Mouse (Mus musculus) stomach, embryonic 16.5 days (tissue): ENCODE results near the gene P2ry12. TPM values are rescaled to one million over a fixed set of nuclear protein-coding genes. Genes with fewer than 3 reads are reported as not detected.

Experiments
- ATAC-seq: fragments of 200-750 bp; cut with Nextera tagmentation; 2 replicates; pipeline ENCODE4 v1.8.0; 2017; ENCODE audit warnings: moderate number of reproducible peaks, moderate TSS enrichment; ENCODE audit not compliant: insufficient read depth, low FRiP score
- H3K27ac ChIP-seq: fragments of 300-500 bp; sonication (generic); 2 replicates; pipeline ENCODE4 v1.5.1; 2014; ENCODE audit warnings: low read length
- H3K27me3 ChIP-seq: fragments of 300-500 bp; sonication (generic); 2 replicates; pipeline ENCODE4 v1.6.1; 2014; ENCODE audit warnings: low read length, control low read depth, mixed read lengths; ENCODE audit not compliant: control insufficient read depth, insufficient read depth
- H3K36me3 ChIP-seq: fragments of 300-500 bp; sonication (generic); 2 replicates; pipeline ENCODE4 v1.6.1; 2014; ENCODE audit warnings: low read length; ENCODE audit not compliant: control insufficient read depth, insufficient read depth
- H3K4me1 ChIP-seq: fragments of 300-500 bp; sonication (generic); 2 replicates; pipeline ENCODE4 v1.6.1; 2014; ENCODE audit warnings: low read length, control low read depth, mixed read lengths; ENCODE audit not compliant: control insufficient read depth, insufficient read depth
- H3K4me2 ChIP-seq: fragments of 300-500 bp; sonication (generic); 2 replicates; pipeline ENCODE4 v1.6.1; 2014; ENCODE audit warnings: low read depth, low read length, mixed read lengths
- H3K4me3 ChIP-seq: fragments of 300-500 bp; sonication (generic); replicated peaks from 2 replicates; pipeline ENCODE4 v1.5.1; 2014; ENCODE audit warnings: mild to moderate bottlenecking, low read length
- H3K9ac ChIP-seq: fragments of 300-500 bp; sonication (generic); 2 replicates; pipeline ENCODE4 v1.6.1; 2014; ENCODE audit warnings: low read length
- H3K9me3 ChIP-seq: fragments of 300-500 bp; sonication (generic); replicated peaks from 2 replicates; pipeline ENCODE4 v1.6.1; 2016; ENCODE audit warnings: low read length, control low read depth; ENCODE audit not compliant: control insufficient read depth
- WGBS: fragments of 180-500 bp; shearing (Covaris S2); extraction: QIAGEN DNeasy Blood & Tissue Kit; methylation state at CpG from one replicate; pipeline ENCODE4 v1.1.7; 2014; 5-methylcytosine and 5-hydroxymethylcytosine counted together
- polyA plus RNA-seq: library from polyadenylated mRNA; unstranded; fragments of >200 nt; fragmentation: Nextera tagmentation; extraction: Ambion mirVana; gene quantifications from 2 replicates; pipeline ENCODE4 v1.2.1, GENCODE M21; 2015

The P2ry12 gene
- polyA plus RNA-seq, 1 experiment from 2014 or later, result 3.1 TPM

DNA sequence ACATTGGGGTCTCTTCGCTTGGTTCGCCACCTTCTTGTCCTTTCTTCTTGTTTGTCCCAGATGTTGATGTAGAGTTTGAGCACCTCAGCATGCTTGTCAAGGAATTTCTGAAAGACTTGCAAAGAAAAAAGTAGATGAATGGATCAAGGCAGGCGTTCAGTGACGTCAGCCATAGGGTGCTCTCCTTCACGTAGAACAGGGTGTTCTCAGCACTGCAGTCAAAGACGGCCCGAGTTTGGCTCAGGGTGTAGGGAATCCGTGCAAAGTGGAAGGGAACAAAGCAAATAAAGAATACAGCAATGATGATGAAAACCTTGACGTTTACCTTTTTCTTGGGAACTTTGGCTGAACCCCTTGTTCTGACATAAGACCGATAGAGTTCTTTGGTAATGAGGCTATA, 45.5 kb downstream of the P2ry12 start:
- Histone ChIP-seq H3K9ac (no peak overlapping the region), H3K9me3 (no peaks in the 10 kb centered on the region), H3K36me3 (no peaks in the 10 kb centered on the region), H3K27me3 (no peaks in the 10 kb centered on the region), H3K4me3 (no peak overlapping the region), H3K4me1 (no peaks in the 10 kb centered on the region), H3K4me2 (no peak overlapping the region), H3K27ac (no peak overlapping the region)
- 82% methylated on average over 10 of the region's 10 CpGs for WGBS
- ATAC-seq, result no peak

DNA sequence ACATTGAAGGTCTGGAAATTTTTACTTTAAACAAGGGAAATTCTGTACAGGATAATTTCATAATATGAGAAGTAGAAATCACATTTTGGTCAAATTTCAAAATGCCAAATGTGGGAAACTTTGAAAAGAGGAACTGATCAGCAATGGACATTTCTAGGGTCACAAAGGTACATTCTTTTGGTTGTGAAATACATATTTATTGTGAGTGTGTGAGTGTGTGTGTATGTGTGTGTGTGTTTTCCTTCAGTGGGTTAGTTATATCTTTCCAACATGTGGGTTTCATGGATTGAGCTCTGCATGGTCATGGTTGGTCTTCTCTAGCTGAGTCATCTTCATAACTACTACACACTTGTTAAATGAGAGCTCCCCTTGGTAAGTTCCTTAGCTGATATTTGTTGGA, 50.3 kb downstream of the P2ry12 start:
- Histone ChIP-seq H3K27me3 (no peaks in the 10 kb centered on the region), H3K4me2 (no peak overlapping the region)

DNA sequence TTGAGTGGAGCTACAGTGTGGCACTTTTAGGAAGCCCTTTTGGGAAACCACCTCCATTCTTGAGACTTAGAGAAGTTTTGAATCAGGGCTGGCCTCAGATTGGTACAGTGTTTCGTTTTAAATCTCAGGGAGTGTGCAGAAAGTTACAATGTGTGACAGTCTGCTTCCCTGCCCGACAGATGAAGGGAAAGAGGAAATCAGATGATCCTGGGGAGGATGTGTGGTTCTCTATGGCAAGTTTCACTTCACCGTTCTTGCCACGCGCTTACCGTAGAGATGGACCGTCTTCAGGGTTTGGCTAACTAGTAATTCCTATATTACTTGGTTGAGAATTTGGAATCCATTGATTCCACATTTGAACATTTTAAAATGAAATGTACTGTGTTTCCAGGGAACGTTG, 50.9 kb downstream of the P2ry12 start:
- 88% methylated on average over 8 of the region's 8 CpGs for WGBS
- H3K36me3 ChIP-seq, result no peaks in the 10 kb centered on the region
- no peak overlapping the region for H3K4me2 ChIP-seq
- no peak overlapping the region for H3K27ac ChIP-seq
- no peaks in the 10 kb centered on the region for H3K9me3 ChIP-seq
- H3K9ac ChIP-seq, result no peak overlapping the region
- H3K4me1 ChIP-seq, result peaks cover 4% of the 10 kb centered on the region; the same call in 1 of the 2 replicates
- no peaks in the 10 kb centered on the region for H3K27me3 ChIP-seq
- no peak for ATAC-seq
- H3K4me3 ChIP-seq, result no peak overlapping the region

More for the DNA sequence above, 50.3 kb downstream of the P2ry12 start:
- Histone ChIP-seq H3K4me1 (peaks cover 4% of the 10 kb centered on the region; the same call in 1 of the 2 replicates), H3K4me3 (no peak overlapping the region), H3K9ac (no peak overlapping the region), H3K27ac (no peak overlapping the region), H3K9me3 (no peaks in the 10 kb centered on the region), H3K36me3 (no peaks in the 10 kb centered on the region)
- no peak for ATAC-seq

DNA sequence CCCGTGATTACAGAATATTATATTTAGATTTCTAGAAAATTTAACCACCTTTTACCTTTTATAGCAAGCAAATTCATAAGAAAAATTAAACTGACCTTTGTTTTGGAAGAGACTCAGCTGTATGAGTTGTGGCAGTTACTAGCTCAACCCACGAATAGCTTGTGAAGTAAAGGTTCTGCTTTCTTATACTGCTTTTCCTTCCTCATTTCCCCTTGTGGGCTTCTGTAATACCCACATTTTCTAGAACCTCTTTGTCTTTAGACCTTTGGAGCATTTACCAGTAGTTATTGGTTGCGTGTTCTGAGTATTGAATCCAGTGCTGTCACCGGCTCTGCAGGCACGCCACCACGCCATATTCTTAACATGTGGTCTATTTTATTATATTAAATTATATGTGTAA, 51.9 kb downstream of the P2ry12 start, which contains the start of gene P2ry13:
Gene P2ry13 (minus strand): TSS at position 156 of the 400 bp plus-strand sequence.
- Histone ChIP-seq H3K4me2 (no peak within 1 kb of the TSS), H3K27me3 (no peaks in the 10 kb centered on the region), H3K27ac (no peak within 1 kb of the TSS), H3K9me3 (no peaks in the 10 kb centered on the region), H3K9ac (no peak within 1 kb of the TSS), H3K36me3 (no peaks in the 10 kb centered on the region), H3K4me1 (peaks cover 4% of the 10 kb centered on the region; the same call in 1 of the 2 replicates), H3K4me3 (no peak within 1 kb of the TSS)
- no peak for ATAC-seq
- whole genome bisulfite sequencing, result 87% methylated on average over 6 of the region's 6 CpGs

DNA sequence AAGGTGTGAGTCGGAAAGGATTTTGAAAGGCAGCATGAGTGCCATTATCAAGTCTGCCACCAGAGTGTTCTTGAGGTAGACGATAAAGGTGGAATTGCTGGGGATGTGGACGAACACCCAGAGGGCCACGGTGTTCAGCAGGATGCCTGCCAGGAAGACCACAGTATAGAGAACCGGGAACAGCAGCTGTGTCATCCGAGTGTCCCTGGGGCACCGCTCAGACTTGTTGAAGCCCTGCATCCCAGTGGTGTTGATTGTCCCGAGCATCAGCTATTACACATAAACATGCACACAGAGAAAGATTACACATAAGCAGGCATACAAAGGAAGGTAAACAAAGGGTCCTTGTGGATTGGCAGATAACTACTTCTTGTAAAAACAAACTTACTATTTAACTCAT, 52.6 kb downstream of the P2ry12 start:
- WGBS, result 66% methylated on average over 8 of the region's 8 CpGs
- Histone ChIP-seq H3K27me3 (no peaks in the 10 kb centered on the region), H3K27ac (no peak overlapping the region), H3K9me3 (no peaks in the 10 kb centered on the region), H3K4me1 (peaks cover 4% of the 10 kb centered on the region; the same call in 1 of the 2 replicates), H3K4me2 (no peak overlapping the region), H3K4me3 (no peak overlapping the region), H3K9ac (no peak overlapping the region), H3K36me3 (no peaks in the 10 kb centered on the region)
- no peak for ATAC-seq

DNA sequence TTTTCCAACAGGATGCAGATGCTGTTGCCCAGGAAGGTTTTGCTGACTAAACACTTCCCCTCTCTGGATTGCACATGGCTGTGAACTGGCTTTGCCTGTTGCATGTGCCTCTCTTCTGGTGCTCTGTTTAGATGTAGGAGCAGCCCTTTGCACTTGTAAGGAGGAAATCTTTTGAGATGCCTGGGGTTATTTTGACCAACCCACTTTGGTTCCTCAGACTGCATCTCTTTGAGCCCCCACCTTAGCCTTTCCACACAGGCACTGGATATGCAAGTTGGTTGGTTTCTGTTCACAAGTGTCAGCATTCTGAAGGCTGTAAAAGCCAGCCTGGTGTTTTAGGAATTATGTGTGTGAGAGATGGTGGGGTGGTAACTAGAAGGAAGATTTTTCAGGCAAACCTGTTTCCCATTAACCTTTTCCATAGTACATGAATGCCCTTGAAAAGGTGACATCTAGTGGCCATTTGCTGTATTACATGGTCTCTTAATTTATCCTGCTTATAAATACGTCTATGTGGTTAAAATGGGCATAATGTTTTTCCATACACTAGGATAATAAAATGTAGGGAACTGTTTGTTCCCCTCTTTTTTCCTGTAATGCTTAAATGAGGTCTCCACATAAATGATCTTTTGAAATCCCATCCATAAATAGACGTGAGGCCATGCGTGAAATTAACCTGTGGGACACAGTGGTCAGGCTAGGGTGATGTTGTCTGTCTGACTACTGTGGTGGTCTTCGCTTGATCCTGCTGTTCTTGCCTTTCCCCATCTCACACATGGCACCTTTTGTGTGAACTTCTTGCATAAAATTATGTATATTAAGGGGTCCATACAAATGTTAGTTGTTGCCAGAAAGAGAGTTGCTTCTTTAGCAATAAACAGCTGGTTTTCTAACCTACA, 53.8 kb downstream of the P2ry12 start:
- ATAC-seq, result 0 out of 2 replicates have a peak, but pooled peaks have one; percentile 29
- Histone ChIP-seq H3K4me1 (peaks cover 4% of the 10 kb centered on the region; the same call in 1 of the 2 replicates), H3K4me3 (no peak overlapping the region), H3K4me2 (no peak overlapping the region; the same call in 1 of the 2 replicates), H3K27me3 (no peaks in the 10 kb centered on the region), H3K9me3 (no peaks in the 10 kb centered on the region), H3K36me3 (no peaks in the 10 kb centered on the region), H3K9ac (no peak overlapping the region), H3K27ac (no peak overlapping the region)
- WGBS, result 73% methylated on average over 4 of the region's 4 CpGs

DNA sequence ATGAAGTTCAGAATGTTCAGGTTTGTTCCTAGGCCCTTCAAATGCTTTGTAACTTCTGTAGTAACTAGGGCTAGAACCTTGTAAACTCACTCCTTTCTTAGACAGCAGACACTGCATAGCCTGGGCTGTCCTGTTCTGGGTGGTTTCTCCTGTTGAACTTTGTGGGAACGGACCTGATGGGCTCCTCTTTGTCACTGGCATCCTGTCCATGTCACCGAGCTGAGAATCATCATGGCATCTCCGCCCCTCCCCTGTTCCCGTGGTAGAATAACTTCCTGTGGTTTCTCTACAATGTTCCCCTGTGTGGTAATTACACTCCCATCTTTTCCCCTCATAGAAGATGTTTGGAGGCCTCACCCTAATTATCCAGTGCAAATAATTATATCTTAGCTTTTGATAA, 56.7 kb downstream of the P2ry12 start:
- Histone ChIP-seq H3K27ac (no peak overlapping the region), H3K9ac (no peak overlapping the region), H3K36me3 (no peaks in the 10 kb centered on the region), H3K27me3 (no peaks in the 10 kb centered on the region), H3K4me2 (no peak overlapping the region), H3K4me1 (peaks cover 4% of the 10 kb centered on the region; the same call in 1 of the 2 replicates), H3K9me3 (no peaks in the 10 kb centered on the region), H3K4me3 (no peak overlapping the region)
- ATAC-seq, result no peak
- 78% methylated on average over 4 of the region's 4 CpGs for WGBS

DNA sequence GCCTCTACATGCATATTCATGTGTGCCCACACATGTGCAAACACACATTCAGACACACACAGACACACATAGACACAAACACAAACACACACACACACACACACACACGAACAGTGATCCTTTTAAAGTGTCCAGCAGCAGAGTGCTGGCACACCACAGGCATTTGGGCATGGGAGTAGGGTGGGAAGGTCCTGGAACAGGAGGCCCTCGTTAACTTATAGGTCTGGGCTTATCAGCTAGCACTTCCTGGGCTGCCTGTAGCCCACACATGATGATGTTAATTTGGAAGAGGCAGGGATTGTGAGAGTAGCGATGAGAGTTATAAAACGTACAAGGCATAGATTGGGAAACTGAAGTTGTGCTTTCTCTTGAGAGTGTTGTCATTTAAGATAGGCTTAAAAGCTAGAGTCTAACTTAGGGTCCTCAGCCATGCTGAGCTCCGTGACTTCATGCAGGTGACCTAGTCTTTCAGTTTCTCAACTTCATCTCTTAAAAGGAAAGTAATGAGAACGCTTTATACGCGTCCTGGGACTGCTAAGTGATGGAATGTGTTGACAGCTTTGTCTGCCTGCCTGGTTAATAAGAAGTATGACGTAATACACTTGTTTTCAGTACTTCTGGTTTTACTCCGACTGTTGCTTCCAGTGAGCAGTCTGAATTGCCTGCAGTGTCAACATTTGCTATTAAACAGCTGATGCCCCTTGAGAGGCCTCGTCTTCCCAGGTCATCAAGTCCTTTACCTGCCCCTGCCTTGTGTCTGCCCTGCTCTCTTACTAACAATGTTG, 57.8 kb downstream of the P2ry12 start:
- no peak overlapping the region for H3K4me3 ChIP-seq
- no peak overlapping the region for H3K27ac ChIP-seq
- no peaks in the 10 kb centered on the region for H3K36me3 ChIP-seq
- H3K9ac ChIP-seq, result no peak overlapping the region
- 48% methylated on average over 11 of the region's 11 CpGs for WGBS
- no peaks in the 10 kb centered on the region for H3K9me3 ChIP-seq
- H3K4me1 ChIP-seq, result peaks cover 4% of the 10 kb centered on the region; the same call in 1 of the 2 replicates
- H3K27me3 ChIP-seq, result no peaks in the 10 kb centered on the region
- no peak overlapping the region for H3K4me2 ChIP-seq
- no peak; the same call in 1 of the 2 replicates for ATAC-seq
